Mouse (Mus musculus): ENCODE results near the gene C130032M10Rik.

DNA sequence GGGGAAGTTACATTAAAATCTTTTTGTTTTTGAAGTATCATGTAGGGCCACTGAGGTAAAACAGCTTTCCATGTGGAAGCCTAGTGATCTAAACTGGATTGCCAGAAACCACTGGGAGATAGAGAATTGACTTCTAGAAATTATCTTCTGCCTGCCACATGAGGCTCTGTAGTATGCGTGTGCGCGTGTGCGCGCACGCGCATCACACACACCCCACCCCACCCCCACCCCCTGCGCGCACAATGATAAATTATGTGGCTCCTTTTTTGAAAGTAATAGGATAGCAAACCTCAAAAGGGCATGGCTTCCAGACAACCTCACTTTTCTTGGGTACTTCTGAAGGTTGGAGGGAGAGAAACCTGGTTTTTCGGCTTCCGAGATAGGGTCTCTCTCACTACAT, 13.6 kb upstream of the C130032M10Rik start:
- TF ChIP-seq CTCF (IDR thresholded peaks at IDR 0.05; ENCODE audit: borderline replicate concordance, insufficient read depth, low read length) (no peak), POLR2A (IDR thresholded peaks at IDR 0.05; ENCODE audit: low read depth, low read length) (no peak)
